Mouse (Mus musculus): Measurements from ENCODE around the gene Sp140. TPM values are rescaled to one million over a fixed set of nuclear protein-coding genes. Genes with fewer than 3 reads are reported as not detected.
"Not testable (repeated sequence)": the region's sequence is repeated elsewhere in the genome, so short reads cannot be mapped to it uniquely, and the experiment has no call there.

Sp140 gene
- polyA plus RNA-seq, 1 experiment from 2014 or later: 2.8 TPM

- H3K4me2 ChIP-seq; H3K4me1 ChIP-seq (ENCODE audit: control insufficient read depth, insufficient read depth, low read length); ATAC-seq (replicated peaks; ENCODE audit: insufficient number of reproducible peaks, low FRiP score, low TSS enrichment); H3K36me3 ChIP-seq (ENCODE audit: control insufficient read depth, insufficient read depth, low read length); H3K27ac ChIP-seq (ENCODE audit: low read depth, low read length); H3K9me3 ChIP-seq (replicated peaks; ENCODE audit: control insufficient read depth, low read length); H3K4me3 ChIP-seq (ENCODE audit: low read depth, low read length); H3K27me3 ChIP-seq (ENCODE audit: control insufficient read depth, insufficient read depth, low read length); H3K9ac ChIP-seq (ENCODE audit: low read depth, low read length): not testable (repeated sequence)
- WGBS (ENCODE audit: insufficient replicate concordance): 54% methylated on average over 3 of the region's 3 CpGs
Measured at GRCm38 (mm10) chr1:85615819-85616218, 15.6 kb downstream of the Sp140 start.

DNA sequence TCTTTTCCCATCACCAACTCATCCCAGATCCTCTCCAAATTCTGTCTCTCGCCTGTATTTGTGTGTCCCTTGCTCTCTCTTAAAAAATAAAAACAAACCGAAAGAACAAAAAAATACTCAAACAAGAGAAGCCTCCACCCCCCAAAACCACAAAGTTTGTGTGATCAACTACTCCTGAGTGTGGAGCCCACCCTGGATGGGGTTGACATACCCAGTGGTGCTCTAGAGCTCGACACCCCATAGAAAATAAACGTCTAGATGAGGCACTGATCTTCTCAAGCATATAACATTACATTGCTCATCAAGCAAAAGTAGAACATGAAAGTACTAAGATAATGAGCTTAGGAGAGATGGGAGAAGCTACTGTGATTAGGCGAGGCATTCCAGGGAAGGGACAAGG, 17.0 kb downstream of the Sp140 start:
- H3K36me3 ChIP-seq (ENCODE audit: control insufficient read depth, insufficient read depth, low read length); H3K4me1 ChIP-seq (ENCODE audit: control insufficient read depth, insufficient read depth, low read length); ATAC-seq (replicated peaks; ENCODE audit: insufficient number of reproducible peaks, low FRiP score, low TSS enrichment); H3K9me3 ChIP-seq (replicated peaks; ENCODE audit: control insufficient read depth, low read length); H3K27me3 ChIP-seq (ENCODE audit: control insufficient read depth, insufficient read depth, low read length); H3K4me2 ChIP-seq; H3K27ac ChIP-seq (ENCODE audit: low read depth, low read length); H3K9ac ChIP-seq (ENCODE audit: low read depth, low read length); H3K4me3 ChIP-seq (ENCODE audit: low read depth, low read length): not testable (repeated sequence)
- WGBS (ENCODE audit: insufficient replicate concordance): 55% methylated on average over 4 of the region's 5 CpGs

DNA sequence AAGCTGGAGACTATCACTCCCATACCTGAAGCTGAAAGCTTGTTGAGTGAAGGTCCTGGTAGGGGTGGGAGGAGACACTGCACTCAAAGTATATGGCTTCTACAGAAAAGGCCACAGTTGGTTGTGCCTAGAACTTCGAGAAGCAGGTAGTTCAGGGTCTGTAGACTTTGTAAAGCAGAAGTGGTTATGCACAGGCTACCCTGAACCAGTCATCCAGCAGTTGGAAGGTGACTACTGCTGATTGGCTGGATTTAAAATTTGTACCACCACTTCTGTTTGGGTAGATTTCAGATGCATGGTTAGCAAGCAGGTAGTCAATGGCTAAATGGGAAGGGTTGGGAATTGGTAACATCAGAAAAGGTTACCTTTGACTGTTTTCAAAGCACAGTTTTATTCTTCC, 18.5 kb downstream of the Sp140 start:
- WGBS (ENCODE audit: insufficient replicate concordance): 62% methylated on average over 1 of the region's 1 CpGs
- not testable (repeated sequence) for H3K9ac ChIP-seq (ENCODE audit: low read depth, low read length); H3K4me2 ChIP-seq; H3K27ac ChIP-seq (ENCODE audit: low read depth, low read length); H3K27me3 ChIP-seq (ENCODE audit: control insufficient read depth, insufficient read depth, low read length); H3K9me3 ChIP-seq (replicated peaks; ENCODE audit: control insufficient read depth, low read length); ATAC-seq (replicated peaks; ENCODE audit: insufficient number of reproducible peaks, low FRiP score, low TSS enrichment); H3K4me1 ChIP-seq (ENCODE audit: control insufficient read depth, insufficient read depth, low read length); H3K4me3 ChIP-seq (ENCODE audit: low read depth, low read length); H3K36me3 ChIP-seq (ENCODE audit: control insufficient read depth, insufficient read depth, low read length)

DNA sequence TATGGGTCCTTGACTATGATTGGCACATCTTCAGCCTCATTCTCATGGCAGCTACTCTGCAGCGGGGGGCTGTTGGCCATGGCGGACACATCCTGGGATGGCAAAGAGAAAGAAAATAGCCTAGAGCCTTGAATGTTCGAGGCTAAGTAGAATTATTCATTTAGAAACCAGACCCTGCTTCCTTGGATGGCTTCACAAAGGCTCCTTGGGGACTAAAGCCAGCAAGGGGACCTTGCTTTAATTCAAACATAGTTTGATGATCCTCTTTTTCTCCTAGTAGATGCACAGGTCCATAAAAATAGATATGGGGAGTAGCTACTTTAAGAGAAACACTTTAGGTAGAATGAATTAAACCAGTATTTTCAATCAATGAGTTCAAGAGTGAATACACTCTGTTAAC, 36.8 kb downstream of the Sp140 start:
- not testable (repeated sequence) for H3K9me3 ChIP-seq (replicated peaks; ENCODE audit: control insufficient read depth, low read length); H3K36me3 ChIP-seq (ENCODE audit: control insufficient read depth, insufficient read depth, low read length); H3K4me3 ChIP-seq (ENCODE audit: low read depth, low read length); H3K27me3 ChIP-seq (ENCODE audit: control insufficient read depth, insufficient read depth, low read length); H3K27ac ChIP-seq (ENCODE audit: low read depth, low read length); H3K9ac ChIP-seq (ENCODE audit: low read depth, low read length); ATAC-seq (replicated peaks; ENCODE audit: insufficient number of reproducible peaks, low FRiP score, low TSS enrichment); H3K4me2 ChIP-seq; H3K4me1 ChIP-seq (ENCODE audit: control insufficient read depth, insufficient read depth, low read length)
- WGBS (ENCODE audit: insufficient replicate concordance): 59% methylated on average over 3 of the region's 3 CpGs

DNA sequence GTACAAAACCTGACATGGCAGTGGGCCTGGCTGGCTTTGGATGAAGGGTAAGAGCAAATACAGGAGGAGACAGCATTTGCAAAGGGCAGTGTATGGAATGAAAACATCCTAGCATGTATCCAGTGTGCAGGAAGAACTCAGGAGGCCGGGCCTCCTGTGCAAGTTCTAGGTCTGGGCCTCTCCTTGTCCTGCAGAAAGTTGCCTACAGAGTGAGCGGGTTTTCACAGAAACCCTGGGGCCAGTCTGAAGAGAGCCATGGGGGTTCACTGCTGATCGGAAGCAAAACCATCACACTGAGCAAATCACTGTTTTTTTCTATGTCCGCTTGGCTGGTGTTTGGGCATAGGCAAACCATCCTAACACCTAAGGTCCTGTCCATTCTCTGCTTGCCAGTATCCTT, 38.0 kb downstream of the Sp140 start:
- not testable (repeated sequence) for H3K9me3 ChIP-seq (replicated peaks; ENCODE audit: control insufficient read depth, low read length); H3K27me3 ChIP-seq (ENCODE audit: control insufficient read depth, insufficient read depth, low read length); ATAC-seq (replicated peaks; ENCODE audit: insufficient number of reproducible peaks, low FRiP score, low TSS enrichment); H3K27ac ChIP-seq (ENCODE audit: low read depth, low read length); H3K4me3 ChIP-seq (ENCODE audit: low read depth, low read length); H3K9ac ChIP-seq (ENCODE audit: low read depth, low read length); H3K36me3 ChIP-seq (ENCODE audit: control insufficient read depth, insufficient read depth, low read length); H3K4me1 ChIP-seq (ENCODE audit: control insufficient read depth, insufficient read depth, low read length); H3K4me2 ChIP-seq
- 67% methylated on average over 4 of the region's 4 CpGs for WGBS (ENCODE audit: insufficient replicate concordance)

- not testable (repeated sequence) for H3K36me3 ChIP-seq (ENCODE audit: control insufficient read depth, insufficient read depth, low read length); H3K27me3 ChIP-seq (ENCODE audit: control insufficient read depth, insufficient read depth, low read length); H3K9ac ChIP-seq (ENCODE audit: low read depth, low read length); ATAC-seq (replicated peaks; ENCODE audit: insufficient number of reproducible peaks, low FRiP score, low TSS enrichment); H3K4me3 ChIP-seq (ENCODE audit: low read depth, low read length); H3K27ac ChIP-seq (ENCODE audit: low read depth, low read length); H3K9me3 ChIP-seq (replicated peaks; ENCODE audit: control insufficient read depth, low read length); H3K4me1 ChIP-seq (ENCODE audit: control insufficient read depth, insufficient read depth, low read length); H3K4me2 ChIP-seq
- 52% methylated on average over 6 of the region's 6 CpGs for WGBS (ENCODE audit: insufficient replicate concordance)
Measured at GRCm38 (mm10) chr1:85649881-85650280, 49.7 kb downstream of the Sp140 start, which contains the start of gene Sp100. Sp100 (plus strand) TSS chr1:85649988.

GRCm38 (mm10) chr1:85650524-85650923, 50.3 kb downstream of the Sp140 start:
- H3K9me3 ChIP-seq (replicated peaks; ENCODE audit: control insufficient read depth, low read length); H3K27ac ChIP-seq (ENCODE audit: low read depth, low read length); H3K4me3 ChIP-seq (ENCODE audit: low read depth, low read length); H3K9ac ChIP-seq (ENCODE audit: low read depth, low read length); H3K4me1 ChIP-seq (ENCODE audit: control insufficient read depth, insufficient read depth, low read length); H3K4me2 ChIP-seq; H3K27me3 ChIP-seq (ENCODE audit: control insufficient read depth, insufficient read depth, low read length); H3K36me3 ChIP-seq (ENCODE audit: control insufficient read depth, insufficient read depth, low read length); ATAC-seq (replicated peaks; ENCODE audit: insufficient number of reproducible peaks, low FRiP score, low TSS enrichment): not testable (repeated sequence)
- WGBS (ENCODE audit: insufficient replicate concordance): 77% methylated on average over 3 of the region's 5 CpGs

GRCm38 (mm10) chr1:85651770-85652275, 51.6 kb downstream of the Sp140 start:
- not testable (repeated sequence) for H3K27me3 ChIP-seq (ENCODE audit: control insufficient read depth, insufficient read depth, low read length); ATAC-seq (replicated peaks; ENCODE audit: insufficient number of reproducible peaks, low FRiP score, low TSS enrichment); H3K27ac ChIP-seq (ENCODE audit: low read depth, low read length); H3K4me2 ChIP-seq; H3K9me3 ChIP-seq (replicated peaks; ENCODE audit: control insufficient read depth, low read length); H3K4me1 ChIP-seq (ENCODE audit: control insufficient read depth, insufficient read depth, low read length); H3K9ac ChIP-seq (ENCODE audit: low read depth, low read length); H3K36me3 ChIP-seq (ENCODE audit: control insufficient read depth, insufficient read depth, low read length); H3K4me3 ChIP-seq (ENCODE audit: low read depth, low read length)
- WGBS (ENCODE audit: insufficient replicate concordance): 79% methylated on average over 13 of the region's 13 CpGs

- H3K9me3 ChIP-seq (replicated peaks; ENCODE audit: control insufficient read depth, low read length); H3K36me3 ChIP-seq (ENCODE audit: control insufficient read depth, insufficient read depth, low read length); H3K9ac ChIP-seq (ENCODE audit: low read depth, low read length); H3K27ac ChIP-seq (ENCODE audit: low read depth, low read length); H3K4me2 ChIP-seq; H3K27me3 ChIP-seq (ENCODE audit: control insufficient read depth, insufficient read depth, low read length); H3K4me3 ChIP-seq (ENCODE audit: low read depth, low read length); H3K4me1 ChIP-seq (ENCODE audit: control insufficient read depth, insufficient read depth, low read length); ATAC-seq (replicated peaks; ENCODE audit: insufficient number of reproducible peaks, low FRiP score, low TSS enrichment): not testable (repeated sequence)
- 80% methylated on average over 2 of the region's 2 CpGs for WGBS (ENCODE audit: insufficient replicate concordance)
Measured at GRCm38 (mm10) chr1:85657211-85657610, 57.0 kb downstream of the Sp140 start.

Data from heart, embryonic 11.5 days (tissue).